Mouse (Mus musculus) adrenal gland, adult (tissue): ENCODE results near the gene Dazap1.

ENCODE experiments used
- DNase-seq, 2 experiments: peaks; one replicate each; pipeline ENCODE4 v3.0.0; 2022 to 2023; ENCODE audit warnings: low spot score in 1 of 2; ENCODE audit not compliant: inconsistent age in 2 of 2

The Dazap1 gene

DNA sequence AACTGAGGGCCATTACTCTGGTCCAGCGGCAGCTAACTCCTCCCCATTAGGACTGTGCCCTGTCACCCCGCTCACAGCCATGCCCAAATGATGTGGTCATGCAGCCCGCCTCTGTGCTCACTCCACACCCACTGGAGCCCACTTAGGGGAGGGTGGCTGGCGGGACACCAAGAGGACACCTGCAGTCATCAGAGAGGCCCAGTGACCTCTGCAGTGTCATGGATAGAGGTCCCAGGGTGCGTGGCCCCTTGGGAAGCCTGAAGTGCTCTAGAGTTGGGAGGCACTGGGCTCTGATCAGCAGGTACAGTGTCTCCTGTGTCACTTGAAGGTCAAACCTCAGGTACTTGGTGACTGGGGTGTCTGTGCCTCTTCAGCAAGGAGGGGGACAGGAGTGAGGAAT, 35.5 kb downstream of the Dazap1 start:
- DNase-seq, result no peak

DNA sequence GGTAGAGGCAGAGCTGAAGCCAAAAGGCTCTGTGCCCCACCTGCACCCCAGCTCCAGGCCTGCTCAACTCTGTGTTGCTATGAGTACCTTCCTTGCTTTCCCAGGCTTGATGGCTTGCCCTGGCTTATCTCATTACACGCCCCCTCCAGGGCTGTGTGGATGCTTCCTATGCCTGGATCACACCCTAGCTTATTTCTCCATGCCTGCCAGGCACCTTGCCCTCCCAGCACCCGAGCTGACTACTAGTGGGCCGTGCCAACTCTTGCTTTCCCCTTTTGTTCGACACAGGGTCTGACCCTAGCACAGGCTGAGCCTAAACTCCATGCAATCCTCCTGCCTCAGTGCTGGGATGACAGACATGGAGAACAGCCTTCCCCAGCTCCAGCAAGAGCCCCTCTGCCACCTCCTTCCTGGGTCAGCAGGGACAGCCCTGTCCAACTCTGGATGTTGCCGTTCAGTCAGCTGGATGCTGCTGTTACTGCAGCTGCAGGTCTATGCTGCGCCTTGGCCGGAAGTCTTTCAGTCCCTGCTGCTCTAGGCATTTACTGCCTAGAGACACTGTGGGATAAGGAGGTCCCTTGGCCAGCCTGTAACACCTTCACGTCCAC, 36.3 kb downstream of the Dazap1 start:
- no peak for DNase-seq

GRCm38 (mm10) chr10:80298571-80299281, 37.4 kb downstream of the Dazap1 start:
- no peak for DNase-seq

GRCm38 (mm10) chr10:80299301-80299700, 38.0 kb downstream of the Dazap1 start:
- no peak for DNase-seq

DNA sequence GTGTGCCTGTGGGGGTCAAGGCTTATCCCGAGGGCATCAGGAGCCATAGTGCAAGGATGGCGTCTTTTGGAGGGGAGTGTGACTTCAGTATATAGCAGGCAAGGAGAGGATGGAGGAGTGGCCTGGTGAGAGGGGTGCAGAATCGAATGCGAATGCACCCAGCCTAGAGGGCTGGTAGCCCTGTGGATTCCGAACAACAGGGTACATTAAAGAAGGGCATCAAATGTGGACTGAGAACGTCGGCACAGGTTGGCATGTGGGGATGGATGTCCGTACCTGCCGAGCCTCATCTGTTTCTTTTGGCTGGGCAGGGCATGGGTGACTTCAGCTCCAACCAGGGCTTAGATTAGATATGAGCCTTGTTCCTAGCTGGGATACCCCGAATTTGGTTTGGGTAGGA, 38.5 kb downstream of the Dazap1 start:
- DNase-seq, result no peak

DNA sequence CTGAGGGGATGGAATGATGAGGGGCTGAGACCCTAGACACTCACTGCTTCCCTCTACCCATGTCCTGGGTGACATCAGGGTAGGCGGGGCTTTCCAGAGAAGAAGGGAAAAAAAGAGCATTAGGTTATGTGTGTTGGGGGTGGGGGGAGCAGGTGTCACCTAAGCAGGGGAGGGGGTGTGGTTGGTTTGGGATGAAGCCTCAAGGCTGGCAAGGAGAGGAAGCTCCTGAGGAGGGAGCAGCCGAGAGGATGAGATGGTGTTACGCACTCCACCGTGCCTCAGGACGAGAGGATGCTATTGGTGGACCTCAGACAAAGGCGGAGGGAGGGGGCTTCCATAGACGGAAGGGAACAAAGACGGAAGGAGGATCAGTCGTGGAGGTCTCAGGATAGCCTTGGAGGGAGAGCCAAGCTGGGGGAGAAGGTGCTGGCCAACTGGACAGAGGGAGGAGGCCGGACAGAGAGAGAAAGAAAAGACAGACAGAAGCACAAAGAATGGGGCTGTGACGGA, 39.4 kb downstream of the Dazap1 start:
- no peak for DNase-seq

DNA sequence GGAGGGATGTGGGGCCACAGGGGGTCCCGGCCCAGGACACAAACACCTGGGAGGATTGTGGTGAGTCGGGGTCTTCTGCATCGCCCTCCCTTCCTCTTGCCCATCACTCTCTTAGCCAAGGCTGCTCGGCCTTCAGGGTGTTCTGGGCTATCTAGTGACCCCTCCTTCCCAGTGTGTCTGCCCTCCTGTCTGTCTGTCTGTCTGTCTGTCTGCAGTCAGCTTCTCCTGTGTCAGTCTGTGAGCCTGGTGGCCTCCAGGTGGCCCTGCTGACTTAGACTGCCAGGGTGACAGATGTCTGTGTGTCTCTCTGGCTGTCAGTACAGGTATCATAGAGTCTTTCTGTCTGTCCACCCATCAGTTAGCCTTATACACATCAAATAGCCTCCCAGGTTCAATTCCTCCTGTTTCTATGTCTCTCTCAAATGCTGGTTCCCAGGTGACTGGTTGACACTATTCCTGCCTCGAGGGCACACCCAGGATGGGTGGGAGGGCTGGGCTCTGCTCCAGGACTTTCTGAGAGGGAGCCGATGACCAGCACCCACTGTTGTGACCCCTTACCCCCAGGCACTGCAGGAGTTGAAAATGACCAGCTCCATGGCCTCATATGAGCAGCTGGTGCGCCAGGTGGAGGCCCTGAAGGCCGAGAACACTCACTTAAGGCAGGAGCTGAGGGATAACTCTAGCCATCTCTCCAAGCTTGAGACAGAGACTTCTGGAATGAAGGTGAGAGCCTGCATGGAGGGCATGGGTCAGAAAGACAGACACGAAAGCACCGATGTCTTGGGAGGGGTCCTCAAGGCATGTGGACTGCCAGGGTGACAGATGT, 40.2 kb downstream of the Dazap1 start:
- no peak for DNase-seq

DNA sequence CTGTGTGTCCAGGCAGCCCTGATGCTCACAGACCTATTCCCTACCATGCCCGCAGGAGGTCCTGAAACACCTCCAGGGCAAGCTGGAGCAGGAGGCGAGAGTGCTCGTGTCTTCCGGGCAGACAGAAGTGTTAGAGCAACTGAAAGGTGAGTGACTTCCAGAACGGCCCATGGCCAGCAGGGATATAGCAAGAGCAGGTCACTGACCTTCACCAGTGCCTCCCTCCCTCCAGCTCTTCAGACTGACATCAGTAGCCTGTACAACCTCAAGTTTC, 40.7 kb downstream of the Dazap1 start:
- DNase-seq, result no peak

GRCm38 (mm10) chr10:80302471-80302881, 41.2 kb downstream of the Dazap1 start:
- peak; percentile 73 to 84 for DNase-seq

- no peak for DNase-seq
Observed at GRCm38 (mm10) chr10:80304458-80304857, 43.2 kb downstream of the Dazap1 start.

DNA sequence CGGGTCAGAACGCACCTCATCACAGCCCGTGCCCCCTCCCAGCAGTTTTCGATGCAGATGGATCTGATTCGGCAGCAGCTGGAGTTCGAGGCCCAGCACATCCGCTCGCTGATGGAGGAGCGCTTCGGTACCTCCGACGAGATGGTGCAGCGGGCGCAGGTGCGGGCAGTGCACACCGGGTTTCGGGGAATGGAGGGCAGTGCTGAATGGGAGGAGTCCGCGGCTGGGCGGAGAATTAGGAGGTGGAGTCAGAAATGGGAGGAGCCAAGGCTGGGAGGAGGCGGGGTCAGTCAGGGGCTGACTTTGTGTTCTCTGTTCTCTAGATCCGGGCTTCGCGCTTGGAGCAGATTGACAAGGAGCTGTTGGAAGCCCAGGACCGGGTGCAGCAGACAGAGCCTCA, 43.6 kb downstream of the Dazap1 start:
- no peak for DNase-seq

- no peak for DNase-seq
Observed at GRCm38 (mm10) chr10:80311560-80311959, 50.3 kb downstream of the Dazap1 start.

DNA sequence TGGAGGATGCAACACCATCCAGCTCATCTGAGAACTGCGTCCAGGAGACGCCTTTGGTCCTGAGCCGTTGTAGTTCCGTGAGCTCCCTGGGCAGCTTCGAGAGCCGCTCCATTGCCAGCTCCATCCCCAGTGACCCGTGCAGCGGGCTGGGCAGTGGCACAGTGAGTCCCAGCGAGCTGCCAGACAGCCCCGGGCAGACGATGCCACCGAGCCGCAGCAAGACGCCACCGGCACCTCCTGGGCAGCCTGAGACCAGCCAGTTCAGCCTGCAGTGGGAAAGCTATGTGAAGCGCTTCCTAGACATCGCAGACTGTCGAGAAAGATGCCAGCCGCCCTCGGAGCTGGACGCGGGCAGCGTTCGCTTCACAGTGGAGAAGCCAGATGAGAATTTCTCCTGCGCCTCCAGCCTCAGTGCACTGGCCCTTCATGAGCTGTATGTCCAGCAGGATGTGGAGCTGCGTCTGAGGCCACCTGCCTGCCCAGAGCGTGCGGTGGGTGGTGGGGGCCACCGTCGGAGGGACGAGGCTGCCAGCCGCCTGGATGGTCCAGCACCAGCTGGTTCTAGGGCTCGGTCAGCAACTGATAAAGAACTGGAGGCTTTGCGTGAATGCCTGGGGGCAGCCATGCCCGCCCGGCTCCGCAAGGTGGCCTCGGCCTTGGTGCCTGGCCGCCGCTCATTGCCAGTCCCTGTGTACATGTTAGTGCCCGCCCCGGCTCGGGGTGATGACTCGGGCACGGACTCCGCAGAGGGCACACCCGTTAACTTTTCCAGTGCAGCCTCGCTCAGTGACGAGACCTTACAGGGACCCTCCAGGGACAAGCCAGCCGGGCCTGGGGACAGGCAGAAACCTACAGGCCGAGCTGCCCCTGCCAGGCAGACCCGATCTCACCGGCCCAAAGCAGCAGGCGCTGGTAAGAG, 51.6 kb downstream of the Dazap1 start:
- peak in 1 of 2 experiments; percentile 29 for DNase-seq

GRCm38 (mm10) chr10:80313627-80314201, 52.4 kb downstream of the Dazap1 start:
- peak in 1 of 2 experiments; percentile 42 for DNase-seq

GRCm38 (mm10) chr10:80314494-80315001, 53.3 kb downstream of the Dazap1 start:
- DNase-seq, result peak in 1 of 2 experiments; percentile 31

DNA sequence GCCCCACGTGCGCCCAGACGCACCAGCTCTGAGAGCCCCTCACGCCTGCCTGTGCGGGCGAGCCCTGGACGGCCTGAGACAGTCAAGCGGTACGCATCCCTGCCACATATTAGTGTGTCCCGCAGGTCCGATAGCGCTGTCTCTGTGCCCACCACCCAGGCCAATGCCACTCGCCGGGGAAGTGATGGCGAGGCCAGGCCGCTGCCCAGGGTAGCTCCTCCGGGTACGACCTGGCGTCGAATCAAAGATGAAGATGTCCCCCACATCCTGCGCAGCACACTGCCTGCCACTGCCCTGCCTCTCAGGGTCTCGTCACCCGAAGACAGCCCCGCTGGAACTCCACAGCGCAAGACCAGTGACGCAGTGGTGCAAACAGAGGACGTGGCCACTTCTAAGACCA, 54.0 kb downstream of the Dazap1 start:
- DNase-seq, result no peak

- DNase-seq, result peak in 1 of 2 experiments; percentile 61
Observed at GRCm38 (mm10) chr10:80316359-80316781, 55.1 kb downstream of the Dazap1 start.

- DNase-seq, result no peak
Observed at GRCm38 (mm10) chr10:80317011-80317410, 55.7 kb downstream of the Dazap1 start.

DNA sequence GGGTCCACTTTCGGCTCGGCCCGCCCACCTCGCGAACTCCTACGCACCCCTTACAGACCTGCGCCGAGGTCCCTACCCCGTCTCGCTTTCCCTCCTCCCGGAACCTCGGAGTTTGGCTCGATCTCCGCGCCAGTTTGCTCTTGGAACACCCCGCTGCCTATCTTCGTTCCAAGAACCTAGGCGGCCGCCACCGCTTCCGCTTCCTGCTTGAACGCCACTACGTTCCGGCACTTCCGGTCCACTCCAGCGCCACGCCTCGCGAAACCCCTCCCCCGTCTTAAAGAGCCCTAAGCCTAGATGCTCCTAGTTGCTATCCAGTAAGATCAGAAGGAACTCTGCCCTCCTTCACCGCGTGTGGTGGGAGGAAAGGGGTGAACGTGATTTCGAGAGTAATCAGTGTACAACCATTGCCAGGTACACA, 59.1 kb downstream of the Dazap1 start, which contains the start of gene 2310011J03Rik:
TSS of gene 2310011J03Rik (minus strand) at position 198 of the 421 bp plus-strand sequence.
- DNase-seq, result peak; percentile 93 to 97
